In the genomic region with DNA sequence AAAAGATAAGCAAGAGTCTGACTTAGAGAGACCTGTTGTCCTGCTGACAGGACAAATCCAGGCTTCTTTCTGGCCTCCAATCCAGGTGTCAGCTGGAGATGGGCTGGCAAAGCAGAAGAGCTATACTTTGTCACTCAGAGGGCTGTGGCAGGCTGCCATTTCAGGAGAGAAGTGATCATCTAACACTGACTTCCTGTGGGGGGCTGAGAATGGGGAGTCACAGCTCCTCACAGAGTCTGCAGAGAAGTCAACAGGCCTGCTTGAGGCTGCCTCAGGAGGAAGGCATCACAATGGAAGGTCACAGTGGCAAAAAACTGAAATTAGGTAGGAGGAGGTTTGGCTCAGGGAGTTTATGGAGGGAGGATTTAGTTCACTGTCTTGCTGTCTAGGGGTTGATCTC, we compare ENCODE assay signal across 23 mouse cellular contexts. TPM values are rescaled to one million over a fixed set of nuclear protein-coding genes. Genes with fewer than 3 reads are reported as not detected.
DNase-seq lines count a peak whose midpoint lies in the region; ATAC-seq lines count a peak whose summit lies in the region.
"Had no signal": no experiment of that assay in that cellular context is flagged by ENCODE, and none has a peak within 500 bp of the region (broad histone marks: within the 10 kb centered on the region; RNA-seq: fewer than 3 reads in every experiment).

No protein-coding gene starts in this region.

- H3K4me1 ChIP-seq in heart, embryonic 11.5 days (ENCODE audit: control insufficient read depth, insufficient read depth, low read length), result no peaks in the 10 kb centered on the region; the same call in 1 of the 2 replicates
- H3K4me1 ChIP-seq: heart, embryonic 10.5 days; limb, embryonic 13.5 days; midbrain, embryonic 15.5 days had no signal

- H3K4me3 ChIP-seq in heart, embryonic 11.5 days (ENCODE audit: low read depth, low read length), result no peak overlapping the region
- H3K4me3 ChIP-seq: gastrocnemius, adult 2 months; heart, embryonic 10.5 days; limb, embryonic 13.5 days; midbrain, embryonic 15.5 days had no signal

- H3K27me3 ChIP-seq in heart, embryonic 11.5 days (ENCODE audit: control insufficient read depth, insufficient read depth, low read length), result no peaks in the 10 kb centered on the region
- H3K27me3 ChIP-seq: limb, embryonic 13.5 days; midbrain, embryonic 15.5 days had no signal

- H3K36me3 ChIP-seq in heart, embryonic 11.5 days (ENCODE audit: control insufficient read depth, insufficient read depth, low read length), result no peaks in the 10 kb centered on the region
- H3K36me3 ChIP-seq: heart, embryonic 10.5 days; limb, embryonic 13.5 days; midbrain, embryonic 15.5 days had no signal

- no peak for DNase-seq in heart, adult 9 months (ENCODE audit: low spot score in 2 of 2)
- peak; percentile 1 for DNase-seq in left cerebral cortex, postnatal 4 days
- DNase-seq in left cerebral cortex, postnatal 14 days (ENCODE audit: low spot score in 2 of 2), result no peak
- peak; percentile 27 for DNase-seq in 3T3-L1 (ENCODE audit: low read depth, low spot score)
- no peak for DNase-seq in gastrocnemius, postnatal 4 days (ENCODE audit: low spot score in 2 of 2)
- no peak for DNase-seq in ovary, postnatal 10 days (ENCODE audit: low spot score)
- DNase-seq: cerebellum, adult 11-12 months; embryo, embryonic 11 days; forebrain, postnatal 0 days; gastrocnemius, adult 2 months; kidney, adult 8-10 months; layer of hippocampus, postnatal 36 days; lung, adult 18-20 months; right cerebral cortex, postnatal 25 days had no signal

- ATAC-seq in heart, embryonic 11.5 days (replicated peaks; ENCODE audit: insufficient number of reproducible peaks, low FRiP score, low TSS enrichment), result no peak
- ATAC-seq in granulocyte monocyte progenitor cell, adult 5-6 weeks (replicated peaks; ENCODE audit: poor library complexity, severe bottlenecking), result peak; percentile 46
- ATAC-seq: forebrain, postnatal 0 days; hindbrain, embryonic 16.5 days; midbrain, embryonic 15.5 days had no signal

- H3K27ac ChIP-seq in heart, embryonic 11.5 days (ENCODE audit: low read depth, low read length), result peak overlapping the region; percentile 29; the same call in 1 of the 2 replicates
- H3K27ac ChIP-seq: gastrocnemius, adult 2 months; heart, embryonic 10.5 days; limb, embryonic 13.5 days; macrophage; midbrain, embryonic 15.5 days had no signal

- no peak overlapping the region for H3K9ac ChIP-seq in heart, embryonic 11.5 days (ENCODE audit: low read depth, low read length)
- H3K9ac ChIP-seq: forebrain, postnatal 0 days; limb, embryonic 13.5 days; midbrain, embryonic 15.5 days had no signal

- no peak overlapping the region for H3K4me2 ChIP-seq in heart, embryonic 11.5 days
- H3K4me2 ChIP-seq: limb, embryonic 13.5 days; midbrain, embryonic 15.5 days had no signal

- H3K9me3 ChIP-seq in heart, embryonic 11.5 days (replicated peaks; ENCODE audit: control insufficient read depth, low read length), result no peaks in the 10 kb centered on the region
- H3K9me3 ChIP-seq: heart, embryonic 10.5 days; limb, embryonic 13.5 days; midbrain, embryonic 15.5 days had no signal

- intact Hi-C loops in left cerebral cortex, postnatal 4 days (cut with DNase I), result no loop called here
- intact Hi-C loops in left cerebral cortex, postnatal 14 days (cut with DNase I), result no loop called here

RNA-seq across cellular contexts. Expression of a gene that starts 53.2 kb away (rescaled TPM):
- not detected in 2 replicates for polyA plus RNA-seq in heart, embryonic 11.5 days (2014; fragmentation: Nextera tagmentation; extraction: Ambion mirVana)
- total RNA-seq in left cerebral cortex, postnatal 4 days (2021), result not detected
- total RNA-seq in left cerebral cortex, postnatal 14 days (2021), result not detected
- total RNA-seq in granulocyte monocyte progenitor cell, adult 5-6 weeks (2014; fragmentation: Nextera tagmentation), result not detected in 2 replicates
- not detected in 2 replicates for total RNA-seq in granulocyte monocyte progenitor cell, adult 5-6 weeks (2017)
- under 1 TPM in 1 of 2 experiments, not detected in 1; 0.03 TPM for total RNA-seq in gastrocnemius, postnatal 4 days (2021)
- total RNA-seq: gastrocnemius, adult 2 months; layer of hippocampus, postnatal 36 days had no signal
- polyA plus RNA-seq: brain, embryonic 14.5 days; C2C12; forebrain, postnatal 0 days; heart, embryonic 10.5 days; hindbrain, embryonic 16.5 days; limb, embryonic 13.5 days; macrophage; midbrain, embryonic 15.5 days had no signal

Comparison
In these comparisons a context has a peak if more than half of its experiments do, and no peak if none do; other contexts are left out.
1. DNase-seq: peak in left cerebral cortex, postnatal 4 days (single experiment) and 3T3-L1 (single experiment); none in heart, adult 9 months (0 of 2), left cerebral cortex, postnatal 14 days (0 of 2), gastrocnemius, postnatal 4 days (0 of 2) and ovary, postnatal 10 days (single experiment).